8 mouse cellular contexts compared by ENCODE assay signal in genomic region chr4:83526270-83526987, GRCm38 (mm10). TPM values are rescaled to one million over a fixed set of nuclear protein-coding genes. Genes with fewer than 3 reads are reported as not detected.
DNase-seq lines count a peak whose midpoint lies in the region; ATAC-seq lines count a peak whose summit lies in the region.

No protein-coding gene starts in this region.

- peaks cover 26% of the 10 kb centered on the region for H3K4me1 ChIP-seq in megakaryocyte, embryonic 14.5 days
- peaks cover 3% of the 10 kb centered on the region; the same call in 1 of the 2 replicates for H3K4me1 ChIP-seq in midbrain, embryonic 14.5 days (ENCODE audit: control insufficient read depth, insufficient read depth, low read length)

- DNase-seq in heart, adult 9 months (ENCODE audit: low spot score in 2 of 2) = peak; percentile 9 to 31
- DNase-seq in kidney, postnatal 14 days = peak; percentile 27
- DNase-seq in midbrain, embryonic 14.5 days = peak; percentile 54
- no peak for DNase-seq in T-cell, adult 2 months (ENCODE audit: low spot score)
- no peak for DNase-seq in cerebellum, adult 11-12 months
- no peak for DNase-seq in right cerebral cortex, postnatal 4 days

- H3K9me3 ChIP-seq in megakaryocyte, embryonic 14.5 days = no peaks in the 10 kb centered on the region
- no peaks in the 10 kb centered on the region for H3K9me3 ChIP-seq in midbrain, embryonic 14.5 days (ENCODE audit: control insufficient read depth, low read length)

- H3K4me3 ChIP-seq in megakaryocyte, embryonic 14.5 days (replicated peaks) = peak overlapping the region; percentile 93
- H3K4me3 ChIP-seq in midbrain, embryonic 14.5 days (replicated peaks; ENCODE audit: low read depth, low read length) = peak overlapping the region; percentile 80

- no peak for ATAC-seq in megakaryocyte, adult 5-6 weeks (ENCODE audit: poor library complexity, severe bottlenecking)
- no peak for ATAC-seq in midbrain, embryonic 14.5 days (ENCODE audit: low FRiP score, low TSS enrichment)

- no peaks in the 10 kb centered on the region for H3K27me3 ChIP-seq in megakaryocyte, embryonic 14.5 days (replicated peaks)
- H3K27me3 ChIP-seq in midbrain, embryonic 14.5 days (ENCODE audit: control insufficient read depth, insufficient read depth, low read length) = no peaks in the 10 kb centered on the region

- H3K9ac ChIP-seq in midbrain, embryonic 14.5 days (replicated peaks; ENCODE audit: low read length) = no peak overlapping the region

- no peak overlapping the region for H3K27ac ChIP-seq in midbrain, embryonic 14.5 days (replicated peaks; ENCODE audit: low read depth, low read length)

- 5% methylated on average over 13 of the region's 13 CpGs for WGBS in midbrain, embryonic 14.5 days

- peak overlapping the region; percentile 91 for H3K4me2 ChIP-seq in midbrain, embryonic 14.5 days (ENCODE audit: low read length)

- peaks cover 5% of the 10 kb centered on the region for H3K36me3 ChIP-seq in megakaryocyte, embryonic 14.5 days (replicated peaks; ENCODE audit: low read length)
- no peaks in the 10 kb centered on the region for H3K36me3 ChIP-seq in midbrain, embryonic 14.5 days (ENCODE audit: control insufficient read depth, insufficient read depth, low read length)

RNA-seq across cellular contexts. Expression of gene Ccdc171, which starts 1.1 kb away (rescaled TPM):
- 0.62 TPM in 1 of 2 replicates, not detected in the other for polyA plus RNA-seq in megakaryocyte, embryonic 14.5 days (2012; ENCODE audit: insufficient read depth, low replicate concordance)
- total RNA-seq in megakaryocyte, adult 5-6 weeks (2015) = 2.8 and 4.9 TPM in 2 replicates
- total RNA-seq in megakaryocyte, adult 5-6 weeks (2017) = 4.8 and 7.1 TPM in 2 replicates
- polyA plus RNA-seq in midbrain, embryonic 14.5 days (2014; fragmentation: Nextera tagmentation; extraction: Ambion mirVana) = 3.5 and 4.7 TPM in 2 replicates

RNA-seq across cellular contexts. Expression of gene Psip1, which starts 40.2 kb away (rescaled TPM):
- polyA plus RNA-seq in megakaryocyte, embryonic 14.5 days (2012; ENCODE audit: insufficient read depth, low replicate concordance) = 18.4 and 25.6 TPM in 2 replicates
- 94.4 and 96.0 TPM in 2 replicates for total RNA-seq in megakaryocyte, adult 5-6 weeks (2015)
- 109 and 111 TPM in 2 replicates for total RNA-seq in megakaryocyte, adult 5-6 weeks (2017)
- polyA plus RNA-seq in midbrain, embryonic 14.5 days (2014; fragmentation: Nextera tagmentation; extraction: Ambion mirVana) = 381 and 396 TPM in 2 replicates

Comparison
In these comparisons a context has a peak if more than half of its experiments do, and no peak if none do; other contexts are left out.
1. DNase-seq: peak in heart, adult 9 months (2 of 2), kidney, postnatal 14 days (single experiment) and midbrain, embryonic 14.5 days (single experiment); none in T-cell, adult 2 months (single experiment), cerebellum, adult 11-12 months (single experiment) and right cerebral cortex, postnatal 4 days (single experiment).
2. RNA of gene Psip1, which starts 40.2 kb away (polyA plus RNA-seq): 381 to 396 TPM in midbrain, embryonic 14.5 days; 18.4 to 25.6 TPM in megakaryocyte, embryonic 14.5 days; every median in the first group is over 10 times any median in the second.